Mouse (Mus musculus): ENCODE data around the gene Krt9.
"Not testable (repeated sequence)": the region's sequence is repeated elsewhere in the genome, so short reads cannot be mapped to it uniquely, and the experiment has no call there.

Gene Krt9

DNA sequence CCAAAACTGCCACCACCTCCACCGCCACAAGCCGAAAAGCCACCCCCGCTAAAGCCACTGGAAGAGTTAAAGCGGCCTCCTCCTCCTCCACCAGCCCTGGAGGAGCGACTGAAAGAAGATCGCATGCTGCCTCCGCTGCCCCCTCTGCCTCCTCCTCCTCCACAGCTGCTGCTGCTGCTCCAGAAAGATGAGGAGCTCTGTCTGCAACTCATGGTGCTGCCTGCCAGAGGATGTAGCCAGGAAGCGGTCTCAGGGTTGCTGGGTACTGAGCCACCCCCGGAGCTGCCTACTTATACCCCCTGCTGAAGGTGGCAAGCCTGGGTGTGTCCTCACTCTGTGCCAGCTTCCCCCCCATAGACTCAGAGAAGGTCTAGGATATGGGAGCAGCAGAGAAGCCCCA is at the start of gene Krt9:
TSS of gene Krt9 (minus strand) at position 255 of the 400 bp plus-strand sequence.
- DNase-seq (ENCODE audit: low spot score in 2 of 2) = peak in 1 of 2 experiments; percentile 36

DNA sequence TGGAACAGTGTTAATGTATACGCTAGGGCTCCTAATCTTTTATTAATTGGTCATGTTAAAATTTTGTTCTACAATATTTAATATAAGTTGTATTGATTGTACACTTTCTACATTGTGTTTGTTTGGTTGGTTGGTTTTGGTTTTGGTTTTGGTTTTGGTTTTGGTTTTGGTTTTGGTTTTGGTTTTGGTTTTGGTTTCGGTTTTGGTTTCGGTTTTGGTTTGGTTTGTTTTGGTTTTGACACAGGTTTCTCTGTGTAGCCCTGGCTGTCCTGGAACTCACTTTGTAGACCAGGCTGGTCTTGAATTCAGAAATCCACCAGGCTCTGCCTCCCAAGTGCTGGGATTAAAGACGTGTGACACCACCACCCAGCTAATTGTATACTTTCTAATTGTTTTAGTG is 47.2 kb upstream of the Krt9 start:
- not testable (repeated sequence) for DNase-seq (ENCODE audit: low spot score in 2 of 2)

DNA sequence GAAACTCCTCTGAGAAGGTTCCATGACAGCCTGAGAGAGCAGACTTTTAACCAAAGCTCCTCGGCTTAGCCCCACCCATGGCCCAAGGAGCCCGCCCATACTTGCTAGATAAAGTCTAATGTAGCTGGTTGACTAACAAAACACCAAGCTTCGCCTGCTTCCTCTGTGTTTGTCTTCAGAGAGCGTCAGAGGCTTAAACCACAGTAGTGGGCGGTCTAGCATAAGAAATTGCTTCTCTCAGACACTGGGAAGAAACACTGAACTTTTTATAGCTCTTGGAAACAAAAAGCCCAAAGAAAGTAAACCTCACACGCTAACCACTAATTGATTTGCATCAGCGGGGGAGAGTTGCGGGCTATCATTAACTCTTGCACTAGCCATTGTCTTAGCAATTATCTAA is 28.7 kb upstream of the Krt9 start:
- peak in 1 of 2 experiments; percentile 33 for DNase-seq (ENCODE audit: low spot score in 2 of 2)

DNA sequence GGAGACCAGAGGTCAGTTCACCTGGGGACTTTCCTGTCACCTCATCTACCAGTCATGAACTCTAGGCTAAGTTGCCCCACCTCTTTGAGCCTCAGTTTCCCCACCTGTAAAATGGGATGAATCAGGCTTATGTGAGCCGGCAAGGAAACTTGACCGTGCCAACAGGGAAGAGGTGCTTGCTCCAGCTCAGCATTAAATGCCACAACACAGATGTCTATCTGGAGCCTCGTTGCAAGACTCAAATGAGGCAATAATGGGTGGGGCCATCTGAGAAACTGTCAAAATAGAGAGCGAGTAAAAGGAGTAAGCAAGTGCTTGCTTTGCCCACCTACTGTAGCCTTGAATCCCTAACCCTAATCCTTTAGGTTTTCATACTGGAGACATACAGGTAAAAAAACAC is 26.3 kb upstream of the Krt9 start:
- DNase-seq (ENCODE audit: low spot score in 2 of 2) = no peak

DNA sequence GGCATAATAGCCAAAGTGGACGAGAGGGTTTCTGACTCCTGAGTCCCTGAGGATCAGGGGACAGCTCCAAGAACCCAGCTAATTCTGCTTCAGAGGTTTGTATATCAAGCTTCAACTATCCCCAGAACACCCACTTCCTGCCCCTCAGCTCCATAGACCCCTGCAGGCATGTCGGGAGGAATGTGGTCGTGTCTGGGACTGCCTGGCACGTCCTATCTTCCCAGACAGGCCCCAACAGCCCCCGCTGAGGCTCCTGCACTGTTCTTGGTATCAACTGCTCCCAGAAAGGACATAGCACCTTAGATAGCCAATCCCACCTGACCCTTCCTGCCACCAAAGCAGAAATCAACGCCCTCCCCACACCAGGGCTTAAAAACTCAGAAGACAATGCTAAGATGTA is 15.5 kb upstream of the Krt9 start:
- DNase-seq (ENCODE audit: low spot score in 2 of 2) = no peak

DNA sequence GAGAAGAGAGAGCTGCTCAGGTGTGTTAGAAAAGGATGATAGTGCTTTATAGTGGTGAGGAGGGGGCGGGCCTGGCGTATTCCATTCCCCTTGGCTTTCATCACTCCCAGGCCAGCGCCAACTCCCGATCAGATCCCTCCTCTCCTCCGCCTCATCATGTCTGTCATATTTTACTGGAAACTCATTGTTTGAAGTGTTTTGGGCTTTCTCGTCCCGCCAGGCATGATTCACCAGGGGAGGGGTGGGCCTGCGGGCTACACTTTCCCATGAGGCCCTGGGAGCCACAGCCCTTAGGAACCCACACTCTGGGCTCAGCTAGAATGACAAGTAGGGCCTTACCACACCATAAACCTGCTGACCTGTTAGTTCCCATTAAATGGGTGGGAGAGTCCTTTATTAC is 14.5 kb upstream of the Krt9 start, which contains the start of gene Krt14:
TSS of gene Krt14 (minus strand) at position 51 of the 400 bp plus-strand sequence.
- DNase-seq (ENCODE audit: low spot score in 2 of 2) = no peak

DNA sequence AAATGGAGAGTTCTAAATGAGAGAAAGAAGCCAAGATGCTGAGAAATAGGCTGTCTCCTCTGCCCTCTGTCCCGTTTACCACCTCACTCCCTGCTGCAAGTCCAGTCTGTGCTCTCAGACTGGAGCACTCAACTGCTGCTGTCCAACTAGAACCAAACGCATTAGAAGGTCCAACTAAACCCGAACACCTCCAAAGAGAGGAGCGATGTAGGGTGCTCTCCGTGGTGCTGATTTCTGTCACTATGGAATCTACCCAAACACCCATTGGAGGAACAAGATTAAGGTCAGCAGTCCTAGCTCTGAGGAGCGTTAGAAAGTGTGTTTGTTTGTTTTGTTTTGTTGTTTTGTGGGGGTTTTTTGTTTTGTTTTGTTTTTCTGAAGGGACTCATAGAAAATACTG is 10.4 kb upstream of the Krt9 start:
- DNase-seq (ENCODE audit: low spot score in 2 of 2) = no peak

DNA sequence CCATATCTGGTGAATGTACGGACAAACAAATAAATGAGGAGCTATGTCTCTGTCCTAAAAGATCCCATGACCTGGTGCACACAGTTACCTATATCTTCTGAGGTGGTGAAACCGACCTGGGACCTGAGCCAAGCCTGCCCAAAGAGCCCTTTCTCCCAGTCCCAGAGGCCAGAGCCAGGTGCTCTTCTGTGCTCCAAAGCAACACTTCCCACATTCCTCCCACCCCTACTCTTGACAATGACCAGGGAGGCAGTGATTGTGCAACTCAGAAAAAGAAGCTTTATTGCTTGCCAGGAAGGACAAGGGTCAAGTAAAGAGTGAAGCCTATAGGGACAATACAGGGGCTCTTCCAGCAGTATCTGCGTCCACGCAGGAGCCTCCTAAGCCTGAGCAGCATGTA is 9.9 kb upstream of the Krt9 start:
- DNase-seq (ENCODE audit: low spot score in 2 of 2) = no peak

DNA sequence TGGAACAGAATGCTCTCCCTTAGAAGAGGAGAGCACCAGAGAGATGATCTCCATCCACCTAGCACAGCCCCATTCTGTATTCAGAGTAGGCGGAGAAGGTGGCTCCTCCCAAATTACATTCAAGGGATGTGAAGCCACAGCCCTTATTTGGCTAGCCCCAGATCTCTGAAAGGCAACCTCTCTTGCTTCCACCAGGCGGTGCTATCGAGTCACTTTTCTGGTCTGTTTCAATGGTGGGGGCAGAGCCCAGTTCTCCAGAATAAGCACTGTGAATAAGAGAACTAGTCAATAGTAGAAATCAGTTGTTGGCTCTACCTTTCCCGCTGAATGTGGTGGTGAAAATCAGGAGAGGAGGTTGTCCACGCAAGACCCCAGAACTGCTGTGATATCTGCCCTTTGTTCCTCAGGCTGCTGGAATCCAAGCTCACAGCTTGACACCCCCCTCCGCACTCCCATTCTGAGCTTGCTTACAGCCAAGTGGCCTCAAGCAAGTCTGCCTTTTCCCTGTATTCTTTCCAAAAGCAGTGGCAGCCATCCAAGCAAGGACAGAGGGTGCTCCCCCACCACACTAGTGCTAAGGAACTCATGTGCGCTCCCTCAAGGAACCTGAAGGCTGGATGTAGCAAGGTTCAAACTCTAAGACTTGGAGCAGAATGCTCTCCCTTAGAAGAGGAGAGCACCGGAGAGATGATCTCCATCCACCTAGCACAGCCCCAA is 7.2 kb upstream of the Krt9 start:
- peak in 1 of 2 experiments; percentile 38 for DNase-seq (ENCODE audit: low spot score in 2 of 2)

DNA sequence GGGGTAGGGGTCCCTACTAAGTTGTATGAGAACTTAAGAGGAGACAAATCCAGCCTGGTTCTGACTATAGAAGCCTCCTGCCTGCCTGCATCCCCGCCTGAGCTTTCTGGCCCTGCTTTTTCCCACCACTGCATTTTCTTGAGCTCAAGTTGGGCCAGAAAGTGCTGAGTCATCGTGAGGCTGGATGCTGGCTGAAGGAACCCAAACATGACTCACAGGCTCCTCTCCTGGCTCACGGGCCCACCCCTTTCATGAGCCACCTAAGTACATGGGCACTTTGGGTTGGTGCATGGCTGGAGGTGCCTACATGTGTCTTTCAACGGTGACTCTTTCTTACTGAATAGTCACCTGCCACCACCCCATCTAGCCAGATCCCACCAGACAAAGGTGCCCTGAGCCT is 5.6 kb upstream of the Krt9 start:
- no peak for DNase-seq (ENCODE audit: low spot score in 2 of 2)

DNA sequence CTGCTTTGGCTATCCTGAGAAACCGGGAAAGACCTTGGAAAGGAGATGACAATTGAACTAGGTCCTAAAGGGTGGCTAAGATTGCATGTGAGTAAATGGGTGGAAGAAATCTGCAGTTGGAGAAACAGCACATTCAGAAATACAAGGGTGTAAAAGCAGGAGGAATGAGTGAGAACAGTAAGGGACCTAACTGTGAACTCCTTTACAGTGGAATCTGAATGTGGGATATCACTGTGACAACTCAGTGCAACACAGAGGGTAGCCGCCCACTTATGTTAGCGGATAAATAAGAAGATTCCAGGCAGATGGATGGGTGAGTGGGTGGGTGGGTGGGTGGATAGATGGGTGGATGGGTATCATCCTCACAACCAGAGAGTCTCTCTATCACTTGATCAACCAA is 1.2 kb downstream of the Krt9 start:
- DNase-seq (ENCODE audit: low spot score in 2 of 2) = no peak

DNA sequence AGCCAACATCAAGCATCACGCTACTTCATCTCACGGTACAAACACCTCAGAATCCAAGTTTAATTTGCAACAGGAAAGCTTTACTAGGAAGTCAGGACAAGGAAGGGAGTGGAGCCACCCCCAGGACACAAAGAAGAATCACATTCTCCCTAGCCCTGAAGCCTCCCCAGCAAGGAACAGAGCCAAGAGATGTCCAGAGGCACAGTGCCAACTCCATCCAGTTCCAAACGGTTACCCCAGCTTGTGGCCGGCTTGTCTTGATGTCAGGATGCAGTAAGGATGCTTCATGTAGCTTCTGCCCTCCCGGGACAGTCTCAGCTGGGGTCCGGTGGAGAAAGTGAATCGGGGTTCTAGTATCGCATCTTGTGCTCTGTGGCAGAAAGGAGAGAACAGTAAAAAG is 6.3 kb downstream of the Krt9 start:
- no peak for DNase-seq (ENCODE audit: low spot score in 2 of 2)

DNA sequence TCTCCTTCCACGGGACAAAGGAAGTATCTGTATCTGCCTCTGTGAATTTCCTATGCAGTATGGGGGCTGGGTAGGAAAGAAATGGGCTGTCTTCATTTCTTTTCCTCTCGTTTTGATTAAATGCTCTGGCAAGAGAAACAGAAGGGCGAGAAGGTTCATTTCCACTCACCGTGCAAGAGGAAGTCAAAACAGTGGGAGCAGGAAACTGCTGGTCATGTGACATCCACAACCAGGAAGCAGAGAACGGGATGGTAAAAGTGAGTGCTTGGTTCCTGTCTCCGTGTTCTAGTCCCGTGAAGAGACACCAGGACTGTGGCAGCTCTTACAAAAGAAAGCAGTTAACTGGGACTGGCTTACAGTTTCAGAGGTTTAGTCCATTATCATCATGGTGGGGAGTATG is 11.3 kb downstream of the Krt9 start:
- no peak for DNase-seq (ENCODE audit: low spot score in 2 of 2)

DNA sequence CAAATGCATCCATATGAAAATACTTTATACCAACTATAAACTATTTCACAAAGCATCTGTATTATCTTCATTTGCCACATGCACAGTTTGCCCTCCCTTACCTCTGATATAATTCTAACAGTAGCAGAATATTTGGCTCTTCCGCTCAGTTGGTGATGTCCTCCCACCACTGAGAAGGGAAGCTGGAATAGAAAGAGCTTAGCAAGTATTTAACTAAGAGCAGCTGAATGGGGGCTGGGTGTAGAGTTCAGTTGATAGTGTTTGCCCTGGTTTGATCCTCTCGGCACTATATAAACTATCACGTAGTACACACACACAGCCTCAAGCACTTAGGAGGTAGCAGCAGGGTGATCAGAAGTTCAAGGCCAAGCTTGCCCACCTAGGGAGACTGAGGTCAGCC is 13.8 kb downstream of the Krt9 start:
- peak in 1 of 2 experiments; percentile 44 for DNase-seq (ENCODE audit: low spot score in 2 of 2)

DNA sequence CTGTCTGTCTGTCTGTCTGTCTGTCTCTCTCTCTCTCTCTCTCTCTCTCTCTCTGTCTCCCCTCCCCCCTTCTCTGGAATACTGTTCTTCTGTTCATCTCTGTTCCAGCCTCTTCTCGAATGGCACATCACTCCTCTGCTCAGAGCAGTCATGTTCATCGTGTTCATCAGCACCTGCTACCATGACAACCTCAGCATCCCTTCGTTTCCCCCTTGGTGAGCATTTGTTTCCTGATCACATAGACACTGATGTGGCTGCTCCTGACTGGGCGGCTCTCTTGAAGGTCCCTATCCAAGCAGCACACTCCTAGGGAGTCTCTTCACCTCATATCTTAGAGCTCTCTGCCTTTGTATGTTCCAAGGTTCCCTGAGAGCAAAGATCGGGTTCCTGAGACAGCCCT is 14.7 kb downstream of the Krt9 start:
- DNase-seq (ENCODE audit: low spot score in 2 of 2) = peak; percentile 31 to 56

DNA sequence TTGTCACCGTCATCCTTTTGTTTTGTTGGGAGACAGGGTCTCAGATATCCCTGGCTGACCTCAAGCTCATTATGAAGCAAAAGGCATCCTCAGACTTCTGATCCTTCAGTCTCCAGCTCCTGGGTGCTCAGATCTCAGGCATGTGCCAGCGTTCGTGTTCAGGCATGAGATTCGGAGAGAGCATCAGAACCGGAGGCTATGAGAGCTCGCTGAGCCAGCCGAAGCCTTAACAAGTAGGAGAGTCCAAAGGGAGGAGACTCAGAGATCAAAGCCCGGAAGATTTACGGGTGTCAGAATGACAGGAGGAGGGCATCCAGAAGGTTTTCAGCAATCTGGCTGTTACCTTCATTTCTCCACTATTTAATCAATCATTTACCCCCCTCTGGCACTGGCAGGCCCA is 16.3 kb downstream of the Krt9 start:
- no peak for DNase-seq (ENCODE audit: low spot score in 2 of 2)

DNA sequence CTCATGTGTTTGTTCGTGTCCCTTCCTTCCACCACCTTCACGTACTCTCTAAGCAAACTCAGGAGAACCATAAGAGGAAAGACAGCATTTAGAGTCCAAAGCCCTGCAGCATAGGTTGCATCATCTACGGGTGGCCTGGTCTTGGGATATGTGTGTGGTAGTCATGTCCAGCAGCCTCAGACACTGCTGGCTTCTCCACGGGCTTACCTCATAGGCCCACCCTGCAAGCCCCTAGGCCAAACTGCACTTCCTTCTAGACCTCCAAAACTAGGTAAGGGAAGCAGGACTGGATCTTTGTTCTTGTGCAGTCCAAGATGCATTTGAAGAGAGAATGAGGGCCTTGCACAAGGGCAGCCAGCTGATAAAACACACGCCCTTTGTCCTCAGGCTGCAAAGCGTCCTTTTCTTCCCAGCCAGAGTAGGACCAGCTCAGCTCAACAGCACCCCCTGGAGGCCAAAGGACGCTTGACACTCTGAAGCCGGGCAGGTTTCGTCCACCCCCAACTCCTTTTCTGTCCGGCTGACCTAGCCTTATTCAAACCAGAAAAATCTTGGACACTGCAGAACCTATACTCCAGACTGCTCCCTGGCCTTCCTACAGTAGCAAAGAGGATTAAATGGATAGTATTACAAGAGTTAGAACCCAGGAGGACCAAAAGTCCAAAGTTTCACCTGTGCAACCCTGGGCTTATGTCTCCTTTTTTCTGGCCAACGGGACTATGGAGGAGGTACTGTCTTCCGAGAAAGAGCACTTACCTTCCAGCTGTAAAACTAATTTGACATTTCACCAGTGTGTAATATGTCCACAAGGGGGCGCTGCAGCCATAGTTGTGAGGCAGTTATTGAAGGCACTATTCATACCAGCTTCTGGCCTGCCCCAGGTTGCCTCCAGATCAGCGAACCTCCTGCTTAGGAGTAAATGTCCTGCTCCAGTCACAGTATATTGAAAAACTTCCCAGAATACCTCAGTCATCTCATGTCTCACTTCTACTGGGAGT is 24.0 kb downstream of the Krt9 start:
- DNase-seq (ENCODE audit: low spot score in 2 of 2) = peak; percentile 78 to 80

DNA sequence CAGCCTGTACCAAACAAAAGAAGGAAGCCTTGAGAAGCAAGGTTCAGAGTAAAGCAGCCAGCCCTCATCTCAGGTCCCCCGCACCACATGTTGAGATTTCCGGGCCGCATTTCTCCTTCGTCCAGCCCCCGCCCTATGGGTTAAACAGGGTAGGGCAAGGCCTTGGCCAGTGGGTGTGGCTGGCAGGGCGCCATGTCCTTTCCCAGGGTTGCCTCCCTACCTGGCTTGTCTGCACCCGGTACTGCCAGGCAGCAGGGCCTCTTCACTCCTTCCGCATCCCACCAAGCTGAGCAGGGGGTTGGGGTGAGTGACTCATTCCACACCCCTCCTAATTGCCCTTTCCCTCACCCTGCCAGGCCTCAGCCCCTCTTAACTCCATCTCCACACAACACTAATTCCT is 25.0 kb downstream of the Krt9 start:
- DNase-seq (ENCODE audit: low spot score in 2 of 2) = no peak

DNA sequence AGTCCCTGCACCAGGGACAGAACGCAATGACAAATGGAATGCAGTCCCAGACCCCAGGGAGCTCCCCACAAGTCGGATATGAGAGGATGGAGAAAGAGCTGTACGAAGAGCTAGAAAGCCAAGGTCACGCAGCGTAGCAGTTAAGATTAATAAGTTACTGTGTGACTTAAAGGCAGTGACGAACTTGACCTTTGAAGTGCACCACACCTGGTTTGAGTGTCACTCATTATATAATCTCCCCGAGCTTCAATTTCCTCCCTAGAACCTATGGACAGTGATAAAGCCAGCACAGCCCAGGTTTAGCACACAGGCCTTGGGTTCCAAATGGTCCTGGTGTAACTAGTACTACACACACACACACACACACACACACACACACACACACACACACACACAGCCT is 28.7 kb downstream of the Krt9 start:
- DNase-seq (ENCODE audit: low spot score in 2 of 2) = no peak

DNA sequence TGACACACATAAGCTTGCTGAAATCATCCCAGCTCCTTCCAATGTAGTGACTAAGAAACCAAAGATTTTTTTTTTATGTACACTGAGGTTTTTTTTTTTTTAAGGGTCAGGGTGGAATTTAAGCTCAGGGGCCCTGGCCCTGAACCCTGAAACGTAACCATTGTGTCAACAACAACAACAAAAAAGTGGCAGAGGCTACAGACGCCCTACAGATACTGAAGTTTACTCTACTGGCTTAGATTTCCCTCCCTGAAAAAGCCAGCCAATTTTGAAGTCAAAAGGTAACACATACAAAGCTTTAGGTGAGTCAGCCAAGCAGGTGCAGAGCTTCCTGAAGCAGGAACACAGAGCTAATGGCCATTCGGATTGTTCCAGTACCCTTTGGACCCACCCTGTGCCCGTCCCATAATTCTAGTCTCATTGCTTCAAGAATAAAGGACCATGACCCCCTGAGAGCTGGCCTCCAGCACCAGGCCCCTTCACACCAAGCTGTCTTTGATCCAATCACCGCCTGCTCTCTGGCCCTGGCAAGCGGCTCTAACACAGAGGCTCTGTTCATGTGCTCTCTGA is 35.1 kb downstream of the Krt9 start:
- no peak for DNase-seq (ENCODE audit: low spot score in 2 of 2)

DNA sequence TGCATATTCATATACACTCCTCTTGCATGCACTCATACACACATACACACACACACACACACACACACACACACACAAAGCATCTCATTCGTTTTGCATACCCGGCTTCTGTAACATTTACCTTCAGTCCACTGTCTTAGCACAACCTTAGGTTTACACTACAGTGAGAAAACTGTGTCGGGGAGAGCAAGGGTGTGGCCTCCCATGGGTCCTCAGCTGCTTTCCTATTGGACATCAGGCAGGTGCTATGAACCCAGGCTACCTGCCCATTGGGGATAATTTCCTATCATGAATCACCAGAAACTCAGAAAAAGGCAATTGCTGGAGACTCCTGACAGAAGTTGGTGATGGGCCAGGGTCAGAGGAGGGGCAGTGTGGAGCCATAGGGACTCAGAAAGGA is 35.7 kb downstream of the Krt9 start:
- DNase-seq (ENCODE audit: low spot score in 2 of 2) = no peak

DNA sequence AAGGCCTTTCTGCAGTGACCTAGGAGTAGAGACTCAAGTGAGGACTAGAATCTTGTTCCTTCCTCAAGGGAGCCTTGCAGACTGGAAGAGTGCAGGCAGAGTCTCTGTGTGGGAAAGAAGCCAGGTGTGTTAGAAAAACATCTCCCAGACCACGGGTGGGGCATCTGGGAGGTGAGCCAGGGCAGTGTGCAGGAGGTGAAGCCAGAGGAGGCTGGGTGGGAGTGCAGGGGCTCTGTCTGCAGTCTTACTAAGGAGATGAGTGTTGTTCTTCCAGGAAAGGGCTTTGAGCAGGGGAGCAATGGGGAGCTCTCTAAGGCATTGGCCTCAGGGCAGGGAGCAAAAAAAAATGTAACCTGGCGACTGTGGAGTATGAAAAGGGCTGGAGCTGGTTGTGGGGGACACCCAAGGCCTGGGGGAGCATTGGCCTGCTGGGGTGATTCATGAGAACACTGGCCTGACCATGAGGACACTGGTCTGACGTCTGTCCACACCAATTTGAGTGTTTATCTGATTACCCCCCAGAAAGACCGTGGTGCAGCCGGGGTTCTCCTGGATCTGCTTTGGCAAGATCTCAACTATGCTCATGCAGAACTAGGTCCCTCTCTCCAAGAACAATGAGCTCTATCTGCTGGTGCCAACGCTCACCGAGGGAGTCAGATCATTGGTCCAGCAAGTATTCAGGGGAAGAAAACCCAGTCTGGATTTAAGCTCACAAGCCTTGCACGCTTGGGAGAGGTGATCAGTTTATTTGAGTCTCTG is 37.4 kb downstream of the Krt9 start:
- DNase-seq (ENCODE audit: low spot score in 2 of 2) = no peak

Measured in right cerebral cortex, postnatal 10 days (tissue).